ENCODE assay signal across 8 mouse cellular contexts in the genomic region with DNA sequence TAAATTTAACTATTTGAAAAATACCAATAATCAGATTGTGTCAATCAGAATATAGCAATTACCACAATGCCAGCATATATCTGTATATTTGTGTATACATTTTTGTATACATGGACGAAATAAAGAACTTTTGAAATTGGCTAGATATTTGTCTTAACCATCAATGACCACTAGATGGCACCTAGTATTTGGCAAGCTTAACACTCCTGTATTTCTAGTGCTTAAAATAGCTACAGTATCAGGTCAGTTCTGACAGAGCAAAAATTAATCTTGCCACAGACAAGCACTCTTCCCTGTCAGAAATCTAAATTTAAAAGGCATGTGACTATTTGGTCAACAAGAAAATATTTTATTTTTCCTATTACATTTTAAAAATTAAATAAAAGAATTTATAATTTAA.
DNase-seq lines count a peak whose midpoint lies in the region; ATAC-seq lines count a peak whose summit lies in the region.

No protein-coding gene starts in this region.

- no peak overlapping the region for H3K4me3 ChIP-seq in kidney, embryonic 14.5 days (ENCODE audit: low read length)

- no peak overlapping the region for H3K27ac ChIP-seq in kidney, embryonic 14.5 days (ENCODE audit: low read depth, low read length)

- no peaks in the 10 kb centered on the region for H3K36me3 ChIP-seq in kidney, embryonic 14.5 days (ENCODE audit: control insufficient read depth, insufficient read depth, low read length)

- 37% methylated on average over 1 of the region's 1 CpGs for WGBS in kidney, embryonic 14.5 days

- H3K9me3 ChIP-seq in kidney, embryonic 14.5 days (ENCODE audit: control insufficient read depth, low read length), result no peaks in the 10 kb centered on the region

- no peak; the same call in 1 of the 2 replicates for ATAC-seq in kidney, embryonic 14.5 days (ENCODE audit: low FRiP score, low TSS enrichment)

- no peak overlapping the region for H3K9ac ChIP-seq in kidney, embryonic 14.5 days (ENCODE audit: low read depth, low read length)

- H3K27me3 ChIP-seq in kidney, embryonic 14.5 days (ENCODE audit: control insufficient read depth, insufficient read depth, low read length), result no peaks in the 10 kb centered on the region

- no peaks in the 10 kb centered on the region for H3K4me1 ChIP-seq in kidney, embryonic 14.5 days (ENCODE audit: control insufficient read depth, insufficient read depth, low read length)

- DNase-seq in heart, adult 9 months (ENCODE audit: low spot score in 2 of 2), result peak; percentile 3 to 8
- no peak for DNase-seq in heart, postnatal 4 days
- DNase-seq in 3T3-L1 (ENCODE audit: low read depth, low spot score) (peak; percentile 74), NIH3T3 (ENCODE audit: low read depth) (peak; percentile 69)
- peak; percentile 22 for DNase-seq in induced T-regulatory cell, adult 2 months (ENCODE audit: low read depth)
- no peak for DNase-seq in adrenal gland, postnatal 25 days
- no peak for DNase-seq in layer of hippocampus, postnatal 36 days

- H3K4me2 ChIP-seq in kidney, embryonic 14.5 days (replicated peaks; ENCODE audit: low read depth, low read length), result no peak overlapping the region

Comparison
In these comparisons a context has a peak if more than half of its experiments do, and no peak if none do; other contexts are left out.
1. DNase-seq: peak in heart, adult 9 months (2 of 2), 3T3-L1 (single experiment), NIH3T3 (single experiment) and induced T-regulatory cell, adult 2 months (single experiment); none in heart, postnatal 4 days (single experiment), adrenal gland, postnatal 25 days (single experiment) and layer of hippocampus, postnatal 36 days (0 of 2).